Mouse (Mus musculus) lung, postnatal 0 days (tissue): ENCODE data around the gene Runx2.

ENCODE experiments used
- CTCF ChIP-seq: IDR thresholded peaks from 2 replicates; pipeline ENCODE4 v1.5.1; 2016; ENCODE audit warnings: antibody characterized with exemption, mild to moderate bottlenecking
- EP300 ChIP-seq: IDR thresholded peaks from 2 replicates; pipeline ENCODE4 v1.6.1; 2016; ENCODE audit warnings: antibody characterized with exemption, mild to moderate bottlenecking, control low read depth

- TF ChIP-seq CTCF = no peak
- TF ChIP-seq EP300 = peak; percentile 69
Measured at GRCm38 (mm10) chr17:44767375-44767774, 47.2 kb downstream of the Runx2 start.
